Mouse (Mus musculus): ENCODE measurements at regions not wholly inside any gene's neighbourhood (a gene's known extent, or its start where the extent isn't known, plus 50 kb on each side); places are given as distances from the start of the nearest gene placed in this dataset.

GRCm38 (mm10) chr8:7691355-7691996 is 969.6 kb downstream of the Efnb2 start:
- no peaks in the 10 kb centered on the region for H3K4me1 ChIP-seq (ENCODE audit: control insufficient read depth in 2 of 2, insufficient read depth in 2 of 2, low read length in 2 of 2, poor library complexity in 1 of 2)
- in situ Hi-C loops (cut with MboI; ENCODE audit: low sequenced_read_pairs in 2 of 2, unreplicated experiment in 2 of 2), result no loop called here
- no peak for DNase-seq (ENCODE audit: low read depth, low spot score)
- H3K4me3 ChIP-seq (ENCODE audit: insufficient read depth in 1 of 2, low read depth in 1 of 2, low read length in 2 of 2, poor library complexity in 1 of 2, severe bottlenecking in 1 of 2), result no peak overlapping the region
- no peaks in the 10 kb centered on the region for H3K9me3 ChIP-seq (ENCODE audit: control insufficient read depth, insufficient read depth, low read depth, low read length)
- no peak overlapping the region for H3K9ac ChIP-seq (ENCODE audit: insufficient read depth, low read depth, low read length, poor library complexity, severe bottlenecking)
- H3K36me3 ChIP-seq (ENCODE audit: control insufficient read depth, insufficient read depth, low read length, poor library complexity, severe bottlenecking), result no peaks in the 10 kb centered on the region
- TF ChIP-seq CHD2 (IDR thresholded peaks at IDR 0.05; ENCODE audit: low read depth, low read length), result no peak
- no peak for TF ChIP-seq HCFC1 (IDR thresholded peaks at IDR 0.05; ENCODE audit: borderline replicate concordance, insufficient read depth, low read length)
- no peak for TF ChIP-seq ZC3H11A (IDR thresholded peaks at IDR 0.05; ENCODE audit: borderline replicate concordance, low read depth, low read length)
- no peak for TF ChIP-seq ZNF384 (IDR thresholded peaks at IDR 0.05; ENCODE audit: low read depth, low read length)
- no peak for TF ChIP-seq MAFK (IDR thresholded peaks at IDR 0.05; ENCODE audit: insufficient read depth, low read depth, low read length)
- no peak overlapping the region for H3K27ac ChIP-seq (ENCODE audit: insufficient read depth, low read depth, low read length, poor library complexity, severe bottlenecking)

GRCm38 (mm10) chr8:7653804-7654203 is 1007.2 kb downstream of the Efnb2 start:
- DNase-seq (ENCODE audit: low read depth, low spot score), result no peak
- Histone ChIP-seq H3K4me1 (ENCODE audit: control insufficient read depth in 2 of 2, insufficient read depth in 2 of 2, low read length in 2 of 2, poor library complexity in 1 of 2) (no peaks in the 10 kb centered on the region), H3K9ac (ENCODE audit: insufficient read depth, low read depth, low read length, poor library complexity, severe bottlenecking) (no peak overlapping the region), H3K4me3 (ENCODE audit: insufficient read depth in 1 of 2, low read depth in 1 of 2, low read length in 2 of 2, poor library complexity in 1 of 2, severe bottlenecking in 1 of 2) (no peak overlapping the region), H3K9me3 (ENCODE audit: control insufficient read depth, insufficient read depth, low read depth, low read length) (no peaks in the 10 kb centered on the region), H3K36me3 (ENCODE audit: control insufficient read depth, insufficient read depth, low read length, poor library complexity, severe bottlenecking) (no peaks in the 10 kb centered on the region), H3K27ac (ENCODE audit: insufficient read depth, low read depth, low read length, poor library complexity, severe bottlenecking) (no peak overlapping the region)
- TF ChIP-seq HCFC1 (IDR thresholded peaks at IDR 0.05; ENCODE audit: borderline replicate concordance, insufficient read depth, low read length), result no peak
- no peak for TF ChIP-seq ZC3H11A (IDR thresholded peaks at IDR 0.05; ENCODE audit: borderline replicate concordance, low read depth, low read length)
- no peak for TF ChIP-seq MAFK (IDR thresholded peaks at IDR 0.05; ENCODE audit: insufficient read depth, low read depth, low read length)
- in situ Hi-C loops (cut with MboI; ENCODE audit: low sequenced_read_pairs in 2 of 2, unreplicated experiment in 2 of 2), result no loop called here

All from ES-E14 (cell line).